Mouse (Mus musculus) liver, postnatal 0 days (tissue): ENCODE measurements at regions not wholly inside any gene's neighbourhood (a gene's known extent, or its start where the extent isn't known, plus 50 kb on each side); places are given as distances from the start of the nearest gene placed in this dataset.

Source experiments
- ATAC-seq: fragments of 200-750 bp; cut with Nextera tagmentation; 2 replicates; pipeline ENCODE4 v1.8.0; 2017; ENCODE audit warnings: mild to moderate bottlenecking, moderate library complexity
- DNase-seq: peaks from one replicate; pipeline ENCODE4 v3.0.0-alpha.2; 2016
- H3K27ac ChIP-seq: fragments of 300-500 bp; sonication (generic); 2 replicates; pipeline ENCODE4 v1.5.1; 2014; ENCODE audit warnings: antibody characterized with exemption, moderate library complexity, mild to moderate bottlenecking, low read depth
- H3K27me3 ChIP-seq: fragments of 300-500 bp; sonication (generic); 2 replicates; pipeline ENCODE4 v1.6.1; 2014; ENCODE audit warnings: low read length, control low read depth, mixed read lengths; ENCODE audit not compliant: insufficient read depth
- H3K36me3 ChIP-seq: fragments of 300-500 bp; sonication (generic); replicated peaks from 2 replicates; pipeline ENCODE4 v1.6.1; 2014; ENCODE audit warnings: mild to moderate bottlenecking, control low read depth, low read length, moderate library complexity, mixed read lengths; ENCODE audit not compliant: insufficient read depth
- H3K4me1 ChIP-seq: fragments of 300-500 bp; sonication (generic); 2 replicates; pipeline ENCODE4 v1.6.1; 2014; ENCODE audit warnings: antibody characterized with exemption, mild to moderate bottlenecking, control low read depth; ENCODE audit not compliant: insufficient read depth
- H3K4me2 ChIP-seq: fragments of 300-500 bp; sonication (generic); 2 replicates; pipeline ENCODE4 v1.6.1; 2014; ENCODE audit warnings: low read depth, mild to moderate bottlenecking, low read length, moderate library complexity, mixed read lengths
- H3K4me3 ChIP-seq: fragments of 300-500 bp; sonication (generic); 2 replicates; pipeline ENCODE4 v1.5.1; 2014; ENCODE audit warnings: low read depth, low read length
- H3K9ac ChIP-seq: fragments of 300-500 bp; sonication (generic); replicated peaks from 2 replicates; pipeline ENCODE4 v1.6.1; 2014; ENCODE audit warnings: mild to moderate bottlenecking, moderate library complexity
- H3K9me3 ChIP-seq: fragments of 300-500 bp; sonication (generic); 2 replicates; pipeline ENCODE4 v1.6.1; 2016; ENCODE audit warnings: mild to moderate bottlenecking, control low read depth, low read length, mixed read lengths
- CTCF ChIP-seq: sonication (generic); IDR thresholded peaks from 2 replicates; pipeline ENCODE4 v1.5.1; 2016; ENCODE audit warnings: antibody characterized with exemption, low read depth
- EP300 ChIP-seq: IDR thresholded peaks from 2 replicates; pipeline ENCODE4 v1.6.1; 2016; ENCODE audit warnings: antibody characterized with exemption, low read depth, mild to moderate bottlenecking
- WGBS: fragments of 180-500 bp; shearing (Covaris S2); extraction: QIAGEN DNeasy Blood & Tissue Kit; methylation state at CpG from one replicate; pipeline ENCODE4 v1.1.7; 2014; ENCODE audit not compliant: insufficient replicate concordance; 5-methylcytosine and 5-hydroxymethylcytosine counted together

- Histone ChIP-seq H3K9me3 (no peaks in the 10 kb centered on the region), H3K27me3 (no peaks in the 10 kb centered on the region), H3K4me2 (no peak overlapping the region), H3K27ac (no peak overlapping the region), H3K9ac (no peak overlapping the region), H3K4me1 (no peaks in the 10 kb centered on the region), H3K4me3 (no peak overlapping the region), H3K36me3 (no peaks in the 10 kb centered on the region)
- DNase-seq (peak; percentile 28), ATAC-seq (no peak)
- 63% methylated on average over 26 of the region's 29 CpGs for WGBS
- TF ChIP-seq CTCF (peak; percentile 50), EP300 (no peak)
Measured at GRCm38 (mm10) chr8:107684721-107685691, 96.7 kb upstream of the Psmd7 start.

- Histone ChIP-seq H3K9ac (no peak overlapping the region), H3K4me1 (no peaks in the 10 kb centered on the region), H3K36me3 (no peaks in the 10 kb centered on the region), H3K27ac (peak overlapping the region; percentile 80), H3K27me3 (no peaks in the 10 kb centered on the region), H3K4me2 (no peak overlapping the region), H3K4me3 (no peak overlapping the region), H3K9me3 (no peaks in the 10 kb centered on the region)
- DNase-seq (peak; percentile 19), ATAC-seq (peak; percentile 48; the same call in 1 of the 2 replicates)
- WGBS = 59% methylated on average over 5 of the region's 5 CpGs
- TF ChIP-seq EP300 (no peak), CTCF (no peak)
Measured at GRCm38 (mm10) chr8:107686936-107687335, 98.7 kb upstream of the Psmd7 start.

GRCm38 (mm10) chr8:107687529-107687928 is 99.3 kb upstream of the Psmd7 start:
- Histone ChIP-seq H3K9ac (no peak overlapping the region), H3K36me3 (no peaks in the 10 kb centered on the region), H3K4me2 (no peak overlapping the region), H3K4me1 (no peaks in the 10 kb centered on the region), H3K27me3 (no peaks in the 10 kb centered on the region), H3K4me3 (no peak overlapping the region), H3K9me3 (no peaks in the 10 kb centered on the region), H3K27ac (peak overlapping the region; percentile 80)
- WGBS = 90% methylated on average over 9 of the region's 9 CpGs
- no peak for ATAC-seq
- no peak for TF ChIP-seq CTCF
- TF ChIP-seq EP300 = no peak
- DNase-seq = no peak

DNA sequence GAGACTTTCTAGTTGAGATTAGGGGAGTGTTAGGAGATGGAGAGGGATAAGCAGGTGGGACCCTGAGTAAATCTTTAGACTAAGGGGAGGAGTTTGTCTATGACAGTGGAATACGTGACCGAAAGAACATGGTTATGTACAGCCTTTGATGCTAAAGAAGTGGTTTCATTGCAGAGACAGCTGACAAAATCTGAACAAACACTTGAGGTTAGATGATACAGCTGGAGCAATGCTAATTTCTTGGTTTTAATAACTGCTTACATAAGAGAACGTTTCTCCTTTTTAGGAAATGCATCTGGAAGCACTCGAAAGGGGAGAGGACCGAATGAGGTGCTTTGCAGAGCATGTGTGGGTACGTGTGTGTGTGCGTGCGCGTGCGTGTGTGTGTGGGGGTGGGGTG is 100.8 kb upstream of the Psmd7 start:
- TF ChIP-seq CTCF = no peak
- no peak for TF ChIP-seq EP300
- no peaks in the 10 kb centered on the region for H3K9me3 ChIP-seq
- no peak overlapping the region for H3K4me2 ChIP-seq
- no peak overlapping the region for H3K27ac ChIP-seq
- no peak for DNase-seq
- H3K27me3 ChIP-seq = no peaks in the 10 kb centered on the region
- no peak for ATAC-seq
- H3K9ac ChIP-seq = no peak overlapping the region
- no peaks in the 10 kb centered on the region for H3K36me3 ChIP-seq
- no peaks in the 10 kb centered on the region for H3K4me1 ChIP-seq
- H3K4me3 ChIP-seq = no peak overlapping the region
- WGBS = 78% methylated on average over 10 of the region's 10 CpGs

GRCm38 (mm10) chr8:107691251-107691650 is 103.0 kb upstream of the Psmd7 start:
- H3K9me3 ChIP-seq = no peaks in the 10 kb centered on the region
- no peaks in the 10 kb centered on the region for H3K27me3 ChIP-seq
- H3K4me1 ChIP-seq = no peaks in the 10 kb centered on the region
- H3K36me3 ChIP-seq = no peaks in the 10 kb centered on the region
- no peak overlapping the region for H3K9ac ChIP-seq
- H3K4me3 ChIP-seq = no peak overlapping the region
- H3K4me2 ChIP-seq = no peak overlapping the region
- 84% methylated on average over 4 of the region's 4 CpGs for WGBS
- TF ChIP-seq CTCF = no peak
- TF ChIP-seq EP300 = no peak
- H3K27ac ChIP-seq = no peak overlapping the region
- ATAC-seq = no peak
- no peak for DNase-seq

GRCm38 (mm10) chr8:107696384-107697346 is 108.4 kb upstream of the Psmd7 start:
- H3K27me3 ChIP-seq = no peaks in the 10 kb centered on the region
- H3K4me2 ChIP-seq = peak overlapping the region; percentile 47
- 61% methylated on average over 20 of the region's 20 CpGs for WGBS
- no peaks in the 10 kb centered on the region for H3K36me3 ChIP-seq
- DNase-seq (no peak), ATAC-seq (no peak)
- no peaks in the 10 kb centered on the region for H3K9me3 ChIP-seq
- H3K4me1 ChIP-seq = peaks cover 3% of the 10 kb centered on the region
- TF ChIP-seq EP300 (no peak), CTCF (no peak)
- H3K9ac ChIP-seq = no peak overlapping the region
- H3K27ac ChIP-seq = peak overlapping the region; percentile 35; the same call in 1 of the 2 replicates
- no peak overlapping the region for H3K4me3 ChIP-seq
